Mouse (Mus musculus): Measurements from ENCODE around the gene Parp14. TPM values are rescaled to one million over a fixed set of nuclear protein-coding genes. Genes with fewer than 3 reads are reported as not detected.

Parp14 gene
- polyA plus RNA-seq, 1 experiment from 2014 or later = 0.17 TPM

DNA sequence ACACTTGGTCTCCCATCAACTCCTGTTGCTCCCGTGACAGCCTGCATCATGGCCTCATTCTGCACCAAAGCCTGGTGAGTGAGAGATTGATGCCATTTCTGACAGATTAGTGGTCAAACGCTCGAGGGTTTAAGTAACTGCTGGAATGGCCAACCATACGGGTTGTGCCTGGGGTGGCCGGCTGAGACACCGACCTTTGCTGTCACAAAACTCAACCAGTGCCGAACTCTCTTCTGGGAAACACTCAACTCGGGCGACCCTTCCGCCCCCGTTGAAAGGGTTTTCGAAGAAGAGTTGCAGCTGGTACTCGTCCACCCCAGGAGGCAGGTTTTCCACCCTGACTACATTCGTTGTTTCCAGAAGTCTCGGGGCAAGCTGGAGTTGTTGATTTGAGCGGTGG lies 11.1 kb downstream of the Parp14 start:
- no peak overlapping the region for H3K4me3 ChIP-seq
- H3K27me3 ChIP-seq (ENCODE audit: poor library complexity, severe bottlenecking) = no peaks in the 10 kb centered on the region
- no peak overlapping the region for H3K27ac ChIP-seq
- H3K9me3 ChIP-seq = no peaks in the 10 kb centered on the region
- DNase-seq (ENCODE audit: extremely low spot score, low spot score) = no peak
- H3K4me1 ChIP-seq = no peaks in the 10 kb centered on the region
- H3K36me3 ChIP-seq (replicated peaks) = no peaks in the 10 kb centered on the region
- 92% methylated on average over 16 of the region's 16 CpGs for WGBS

DNA sequence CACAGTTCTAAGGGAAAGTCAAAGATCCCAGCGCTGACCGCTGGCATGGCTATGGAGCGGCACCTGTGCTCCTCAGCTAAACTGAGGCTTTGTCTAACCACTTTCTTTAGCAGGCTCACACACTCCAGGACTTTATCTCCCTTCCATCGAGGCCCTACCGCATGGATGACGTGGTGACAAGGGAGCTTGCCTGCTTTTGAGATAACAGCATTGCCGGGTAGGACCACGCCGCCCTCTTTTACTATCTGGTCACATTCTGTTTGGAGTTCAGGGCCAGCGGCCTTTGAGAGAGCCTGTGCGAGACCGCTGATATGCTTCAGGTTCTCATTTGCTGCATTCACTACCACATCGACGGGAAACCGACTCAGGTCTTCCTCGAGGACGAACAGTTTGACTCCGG lies 14.6 kb downstream of the Parp14 start:
- DNase-seq (ENCODE audit: extremely low spot score, low spot score) = no peak
- Histone ChIP-seq H3K36me3 (replicated peaks) (no peaks in the 10 kb centered on the region), H3K27ac (no peak overlapping the region), H3K4me3 (no peak overlapping the region), H3K4me1 (no peaks in the 10 kb centered on the region), H3K9me3 (no peaks in the 10 kb centered on the region), H3K27me3 (ENCODE audit: poor library complexity, severe bottlenecking) (no peaks in the 10 kb centered on the region)
- WGBS = 92% methylated on average over 18 of the region's 18 CpGs

DNA sequence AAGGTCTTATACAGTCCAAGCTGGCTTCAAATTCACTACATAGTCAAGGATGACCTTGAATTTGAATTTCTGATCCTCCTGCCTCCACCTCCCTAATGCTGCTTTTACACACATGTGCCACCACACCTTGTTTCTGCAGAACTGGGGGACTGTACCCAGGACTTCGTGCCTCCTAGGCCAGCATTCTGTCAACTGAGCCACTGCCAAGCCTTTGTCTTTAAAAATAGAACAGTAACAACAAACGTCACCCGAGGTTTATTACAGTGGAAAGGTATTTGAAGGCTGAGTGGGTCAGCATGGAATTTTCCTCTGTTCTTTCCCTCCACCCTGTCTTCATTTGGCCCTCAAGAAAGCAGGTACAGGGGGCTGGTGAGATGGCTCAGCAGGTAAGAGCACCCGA lies 15.5 kb downstream of the Parp14 start:
- no peaks in the 10 kb centered on the region for H3K27me3 ChIP-seq (ENCODE audit: poor library complexity, severe bottlenecking)
- no peak overlapping the region for H3K4me3 ChIP-seq
- no peaks in the 10 kb centered on the region for H3K36me3 ChIP-seq (replicated peaks)
- H3K4me1 ChIP-seq = no peaks in the 10 kb centered on the region
- H3K9me3 ChIP-seq = no peaks in the 10 kb centered on the region
- no peak overlapping the region for H3K27ac ChIP-seq
- 82% methylated on average over 4 of the region's 4 CpGs for WGBS
- DNase-seq (ENCODE audit: extremely low spot score, low spot score) = no peak

DNA sequence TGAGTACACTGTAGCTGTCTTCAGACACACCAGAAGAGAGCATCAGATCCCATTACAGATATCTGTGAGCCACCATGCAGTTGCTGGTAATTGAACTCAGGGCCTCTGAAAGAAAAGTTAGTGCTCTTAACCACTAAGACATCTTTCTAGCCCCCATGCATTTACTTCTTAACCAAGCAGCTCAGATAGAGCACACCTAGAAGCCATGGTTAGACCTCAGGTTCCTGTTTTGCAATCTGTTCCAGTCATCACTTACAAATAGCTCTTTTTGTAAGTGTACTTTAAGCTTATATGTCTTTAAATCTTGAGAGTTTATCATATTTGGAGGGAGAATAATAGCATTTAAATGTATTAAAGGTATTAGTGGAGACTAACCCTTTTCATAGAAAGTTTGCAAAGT lies 24.2 kb downstream of the Parp14 start:
- H3K9me3 ChIP-seq = no peaks in the 10 kb centered on the region
- no peaks in the 10 kb centered on the region for H3K4me1 ChIP-seq
- H3K4me3 ChIP-seq = no peak overlapping the region
- H3K27me3 ChIP-seq (ENCODE audit: poor library complexity, severe bottlenecking) = no peaks in the 10 kb centered on the region
- no peak overlapping the region for H3K27ac ChIP-seq
- H3K36me3 ChIP-seq (replicated peaks) = no peaks in the 10 kb centered on the region
- DNase-seq (ENCODE audit: extremely low spot score, low spot score) = no peak

DNA sequence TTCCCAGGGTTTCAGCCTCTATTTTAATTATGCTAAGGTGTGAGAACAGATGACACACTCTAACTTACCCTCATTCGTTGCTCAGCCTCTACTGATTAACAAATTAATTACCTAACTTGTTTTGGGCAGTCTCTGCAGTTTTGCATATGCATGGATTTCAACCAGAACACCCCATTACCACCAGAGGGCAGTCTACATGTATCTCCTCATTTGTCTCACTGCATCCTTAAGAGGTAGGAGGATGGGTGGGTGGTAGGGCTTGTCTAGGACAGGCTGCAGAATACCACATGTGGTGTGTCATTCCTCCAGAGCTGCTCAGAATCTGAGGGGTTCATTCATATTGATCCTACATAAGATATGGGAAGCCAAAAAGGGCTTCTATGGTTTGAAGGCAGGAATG lies 31.7 kb downstream of the Parp14 start:
- H3K4me3 ChIP-seq = no peak overlapping the region
- H3K9me3 ChIP-seq = no peaks in the 10 kb centered on the region; the same call in 1 of the 2 replicates
- no peak overlapping the region for H3K27ac ChIP-seq
- WGBS = 25% methylated on average over 1 of the region's 1 CpGs
- no peaks in the 10 kb centered on the region for H3K4me1 ChIP-seq
- H3K36me3 ChIP-seq (replicated peaks) = no peaks in the 10 kb centered on the region
- DNase-seq (ENCODE audit: extremely low spot score, low spot score) = no peak
- H3K27me3 ChIP-seq (ENCODE audit: poor library complexity, severe bottlenecking) = no peaks in the 10 kb centered on the region

DNA sequence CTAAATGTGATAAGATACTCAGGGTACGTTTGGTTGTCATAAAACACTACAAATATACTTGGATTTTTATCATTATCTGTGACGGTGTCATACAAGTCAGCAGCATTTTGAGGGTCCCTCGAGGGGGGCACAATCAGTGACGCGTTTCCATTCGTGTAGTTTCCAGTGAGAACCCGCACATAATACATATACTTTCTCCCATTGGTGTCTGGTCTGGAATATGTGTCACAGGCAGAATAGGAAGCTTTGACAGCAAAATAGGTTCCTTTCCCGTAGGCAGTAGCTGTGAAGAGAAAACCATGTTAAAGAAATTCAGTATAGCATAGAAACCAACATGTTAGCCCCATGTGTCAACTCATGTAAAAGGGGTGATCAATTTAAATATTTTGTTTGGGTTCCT lies 36.7 kb downstream of the Parp14 start:
- Histone ChIP-seq H3K9me3 (no peaks in the 10 kb centered on the region; the same call in 1 of the 2 replicates), H3K36me3 (replicated peaks) (no peaks in the 10 kb centered on the region), H3K27ac (no peak overlapping the region), H3K27me3 (ENCODE audit: poor library complexity, severe bottlenecking) (no peaks in the 10 kb centered on the region), H3K4me3 (no peak overlapping the region), H3K4me1 (no peaks in the 10 kb centered on the region)
- WGBS = 93% methylated on average over 8 of the region's 8 CpGs
- no peak for DNase-seq (ENCODE audit: extremely low spot score, low spot score)

DNA sequence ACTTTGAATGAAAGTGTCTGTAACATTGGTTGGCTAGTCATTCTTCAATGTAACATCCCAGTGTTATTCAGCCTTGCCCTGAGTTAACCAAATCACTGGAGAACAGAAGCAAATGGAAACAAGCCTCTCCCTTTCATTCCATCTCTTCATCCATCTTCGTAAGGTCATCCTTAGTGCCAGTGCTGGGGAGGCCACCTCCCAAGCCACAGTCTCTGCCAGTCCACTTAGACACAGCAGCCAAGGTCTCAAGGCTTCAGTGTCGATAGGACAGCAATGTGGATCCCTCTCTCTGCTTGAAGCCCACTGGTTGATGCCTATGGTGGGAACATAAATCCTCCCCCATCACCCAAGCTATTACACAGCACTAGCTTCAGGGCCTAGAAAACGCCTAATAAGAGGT lies 38.4 kb downstream of the Parp14 start:
- H3K27ac ChIP-seq = no peak overlapping the region
- no peak for DNase-seq (ENCODE audit: extremely low spot score, low spot score)
- 84% methylated on average over 3 of the region's 3 CpGs for WGBS
- peaks cover 3% of the 10 kb centered on the region for H3K36me3 ChIP-seq (replicated peaks)
- H3K4me1 ChIP-seq = no peaks in the 10 kb centered on the region
- no peaks in the 10 kb centered on the region; the same call in 1 of the 2 replicates for H3K9me3 ChIP-seq
- no peak overlapping the region for H3K4me3 ChIP-seq
- no peaks in the 10 kb centered on the region for H3K27me3 ChIP-seq (ENCODE audit: poor library complexity, severe bottlenecking)

DNA sequence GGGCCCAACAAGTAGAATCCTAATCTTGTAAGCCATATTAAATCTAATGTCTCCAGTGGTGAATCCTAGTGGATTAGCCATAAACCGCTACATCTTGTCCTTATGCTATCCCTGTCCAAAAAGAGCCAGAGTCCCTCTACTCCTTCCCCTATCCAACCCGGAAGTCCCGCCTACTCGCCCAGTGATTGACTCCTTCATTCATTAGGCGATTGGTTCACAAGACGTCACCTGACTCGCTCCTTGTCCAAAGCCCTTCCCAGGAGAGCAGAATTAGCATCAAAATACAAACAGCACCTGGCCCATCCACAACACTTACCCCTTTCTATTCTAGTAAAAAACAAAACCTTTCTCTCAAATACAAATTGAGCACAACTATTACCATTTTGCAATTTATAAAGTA lies 41.3 kb downstream of the Parp14 start:
- H3K9me3 ChIP-seq = no peaks in the 10 kb centered on the region
- DNase-seq (ENCODE audit: extremely low spot score, low spot score) = no peak
- 22% methylated on average over 7 of the region's 7 CpGs for WGBS
- no peak overlapping the region for H3K4me3 ChIP-seq
- H3K27ac ChIP-seq = no peak overlapping the region
- peaks cover 32% of the 10 kb centered on the region for H3K36me3 ChIP-seq (replicated peaks)
- H3K4me1 ChIP-seq = no peaks in the 10 kb centered on the region
- H3K27me3 ChIP-seq (ENCODE audit: poor library complexity, severe bottlenecking) = no peaks in the 10 kb centered on the region

DNA sequence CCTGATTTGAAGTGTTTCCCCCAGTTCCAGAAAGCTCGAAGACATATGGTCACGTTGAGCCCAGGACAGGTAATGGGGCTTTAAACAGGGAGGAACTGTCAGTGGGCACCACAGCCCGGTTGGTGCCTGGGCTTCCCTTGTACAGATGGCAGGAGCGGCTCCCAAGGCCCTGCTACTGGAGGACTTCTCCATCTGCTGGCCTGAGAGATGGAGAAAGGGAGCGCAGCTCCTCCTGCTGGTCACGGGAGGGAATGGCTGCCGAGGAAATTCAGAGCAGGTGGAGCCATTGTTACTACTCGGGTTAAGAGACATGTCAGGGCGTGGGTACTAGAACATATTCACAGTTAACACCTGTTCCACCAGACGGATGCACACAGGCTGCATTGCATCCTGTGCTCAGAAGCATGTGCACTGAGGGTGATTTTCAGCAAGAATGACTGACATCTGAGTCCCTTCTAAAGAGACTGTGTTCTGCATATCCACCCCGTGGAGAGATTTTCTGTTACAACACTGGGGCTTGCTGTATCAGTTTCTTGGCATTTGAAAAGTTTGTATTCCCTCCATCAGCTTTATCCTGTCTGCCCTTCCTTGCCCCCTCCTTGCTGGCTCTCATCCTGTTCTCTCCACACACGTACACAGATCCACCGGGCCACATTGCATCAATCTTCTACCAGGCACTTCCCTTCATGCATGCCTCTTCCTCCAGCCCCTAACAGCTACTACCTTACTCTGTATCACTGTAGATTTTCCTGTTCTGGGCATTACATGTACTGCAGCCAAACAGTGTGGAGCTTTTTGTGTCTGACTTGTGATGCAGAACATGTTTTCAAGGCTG lies 53.9 kb downstream of the Parp14 start:
- H3K27me3 ChIP-seq (ENCODE audit: poor library complexity, severe bottlenecking) = no peaks in the 10 kb centered on the region
- H3K4me3 ChIP-seq = no peak overlapping the region
- H3K27ac ChIP-seq = no peak overlapping the region
- peaks cover 42% of the 10 kb centered on the region for H3K36me3 ChIP-seq (replicated peaks)
- 46% methylated on average over 13 of the region's 13 CpGs for WGBS
- DNase-seq (ENCODE audit: extremely low spot score, low spot score) = peak; percentile 79
- no peaks in the 10 kb centered on the region for H3K9me3 ChIP-seq
- H3K4me1 ChIP-seq = no peaks in the 10 kb centered on the region

DNA sequence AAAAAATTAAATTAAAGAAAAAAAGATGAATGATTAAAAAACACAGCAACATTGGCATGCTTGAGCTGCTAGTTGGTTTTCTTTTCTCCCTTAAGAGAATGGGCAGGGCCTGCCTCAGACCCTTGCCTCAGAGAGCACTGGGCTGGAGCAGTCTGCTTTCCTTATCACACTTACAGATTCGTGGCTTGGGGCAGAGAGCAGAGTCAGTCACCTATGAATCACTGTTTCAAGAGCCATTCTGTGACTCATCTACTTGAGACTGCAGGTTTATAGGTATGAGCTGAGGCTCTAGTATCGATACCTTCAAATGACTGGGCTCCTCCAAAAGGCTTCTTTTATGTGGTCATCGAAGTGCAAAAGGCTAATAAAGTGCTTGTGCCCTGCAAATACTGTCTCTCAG lies 58.2 kb downstream of the Parp14 start:
- Histone ChIP-seq H3K9me3 (no peaks in the 10 kb centered on the region), H3K27me3 (ENCODE audit: poor library complexity, severe bottlenecking) (no peaks in the 10 kb centered on the region), H3K36me3 (replicated peaks) (peaks cover 25% of the 10 kb centered on the region), H3K27ac (no peak overlapping the region), H3K4me3 (no peak overlapping the region), H3K4me1 (no peaks in the 10 kb centered on the region)
- WGBS = 94% methylated on average over 3 of the region's 3 CpGs
- DNase-seq (ENCODE audit: extremely low spot score, low spot score) = no peak

DNA sequence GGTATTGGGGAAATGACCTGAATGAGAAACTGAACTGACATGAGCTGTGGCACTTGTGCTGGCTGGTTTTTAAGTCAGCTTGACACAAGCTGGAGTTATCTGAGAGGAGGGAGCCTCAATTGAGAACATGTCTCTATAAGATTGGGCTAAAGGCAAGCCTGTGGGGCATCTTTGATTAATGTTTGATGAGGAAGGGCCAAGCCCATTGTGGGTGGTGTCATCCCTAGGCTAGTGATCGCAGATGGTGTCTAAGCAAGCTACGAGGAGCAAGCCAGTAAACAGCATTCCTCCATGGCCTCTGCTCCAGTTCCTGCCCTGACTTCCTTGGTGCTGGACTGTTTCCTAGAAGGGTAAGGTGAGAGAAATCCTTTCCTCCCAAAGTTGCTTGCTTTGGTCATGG lies 62.5 kb downstream of the Parp14 start:
- no peak overlapping the region for H3K4me3 ChIP-seq
- WGBS = 86% methylated on average over 2 of the region's 2 CpGs
- H3K4me1 ChIP-seq = no peaks in the 10 kb centered on the region
- no peak overlapping the region for H3K27ac ChIP-seq
- no peak for DNase-seq (ENCODE audit: extremely low spot score, low spot score)
- no peaks in the 10 kb centered on the region for H3K27me3 ChIP-seq (ENCODE audit: poor library complexity, severe bottlenecking)
- H3K9me3 ChIP-seq = no peaks in the 10 kb centered on the region
- peaks cover 28% of the 10 kb centered on the region for H3K36me3 ChIP-seq (replicated peaks)

DNA sequence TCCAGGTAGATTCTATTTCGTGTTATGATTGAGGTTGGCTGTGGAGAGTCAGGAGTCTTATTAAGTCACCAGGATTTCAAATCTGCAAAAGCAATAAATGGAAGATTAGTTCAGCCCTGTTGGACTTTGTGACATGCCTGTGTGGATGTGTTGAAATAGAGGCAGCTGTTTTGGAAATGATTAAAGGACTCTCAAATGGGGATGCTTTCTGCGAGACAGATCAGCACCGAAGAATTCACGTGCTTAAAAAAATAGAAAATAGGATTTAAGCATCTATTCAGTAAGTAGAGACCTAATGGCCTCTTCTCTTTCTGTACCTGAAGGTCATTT lies 63.7 kb downstream of the Parp14 start:
- H3K36me3 ChIP-seq (replicated peaks) = peaks cover 31% of the 10 kb centered on the region
- no peaks in the 10 kb centered on the region for H3K27me3 ChIP-seq (ENCODE audit: poor library complexity, severe bottlenecking)
- whole genome bisulfite sequencing = 94% methylated on average over 4 of the region's 4 CpGs
- H3K4me3 ChIP-seq = no peak overlapping the region
- no peak overlapping the region for H3K27ac ChIP-seq
- H3K9me3 ChIP-seq = no peaks in the 10 kb centered on the region
- H3K4me1 ChIP-seq = no peaks in the 10 kb centered on the region
- no peak for DNase-seq (ENCODE audit: extremely low spot score, low spot score)

DNA sequence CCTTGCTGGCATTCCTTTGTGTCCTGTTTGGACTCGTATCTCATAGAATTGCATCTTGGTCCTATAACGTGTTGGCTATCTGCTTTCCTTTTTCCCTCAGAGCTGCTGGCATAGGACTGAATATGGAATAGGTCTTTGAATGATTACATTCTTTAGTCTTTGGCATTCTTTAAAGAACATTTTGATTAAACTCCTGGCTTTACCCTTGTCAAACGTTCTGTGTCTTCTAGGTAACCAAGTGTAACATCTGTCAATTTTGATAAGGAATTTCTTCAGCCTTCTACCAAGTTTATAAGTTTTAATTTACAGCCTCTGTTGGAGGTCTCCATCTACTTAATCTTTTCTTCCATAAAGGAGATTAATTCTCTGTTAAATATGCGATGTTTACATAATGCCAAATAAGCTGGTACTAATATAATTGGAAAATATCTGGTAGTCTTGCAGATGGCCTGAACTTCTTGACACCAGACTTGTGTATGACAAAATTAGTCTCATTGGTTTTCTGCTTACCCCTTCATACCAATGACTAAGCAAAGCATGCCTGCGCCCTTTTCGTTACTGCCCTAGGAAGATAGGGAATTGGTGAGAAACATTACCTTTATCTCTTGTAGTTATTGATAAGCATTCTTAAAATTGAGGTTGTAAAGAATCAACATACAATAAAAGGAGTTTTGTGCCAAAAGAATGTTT lies 64.2 kb downstream of the Parp14 start:
- Histone ChIP-seq H3K9me3 (no peaks in the 10 kb centered on the region), H3K27ac (no peak overlapping the region), H3K27me3 (ENCODE audit: poor library complexity, severe bottlenecking) (no peaks in the 10 kb centered on the region), H3K36me3 (replicated peaks) (peaks cover 34% of the 10 kb centered on the region), H3K4me1 (no peaks in the 10 kb centered on the region), H3K4me3 (no peak overlapping the region)
- 92% methylated on average over 6 of the region's 6 CpGs for WGBS
- DNase-seq (ENCODE audit: extremely low spot score, low spot score) = no peak
